Mouse (Mus musculus) hindbrain, embryonic 11.5 days (tissue): ENCODE data around the gene Per1. TPM values are rescaled to one million over a fixed set of nuclear protein-coding genes. Genes with fewer than 3 reads are reported as not detected.
"Not testable (repeated sequence)": the region's sequence is repeated elsewhere in the genome, so short reads cannot be mapped to it uniquely, and the experiment has no call there.

Source experiments
- ATAC-seq: fragments of 200-750 bp; cut with Nextera tagmentation; 2 replicates; pipeline ENCODE4 v1.8.0; 2017; ENCODE audit warnings: mild to moderate bottlenecking, moderate TSS enrichment, moderate library complexity; ENCODE audit not compliant: low FRiP score
- DNase-seq: peaks from one replicate; pipeline ENCODE4 v3.0.0-alpha.2; 2015; ENCODE audit warnings: low spot score
- H3K27ac ChIP-seq: fragments of 300-500 bp; sonication (generic); 2 replicates; pipeline ENCODE4 v1.5.1; 2014; ENCODE audit warnings: mild to moderate bottlenecking, low read depth, low read length
- H3K27me3 ChIP-seq: fragments of 300-500 bp; sonication (generic); 2 replicates; pipeline ENCODE4 v1.6.1; 2014; ENCODE audit warnings: mild to moderate bottlenecking, low read length, moderate library complexity, mixed read lengths; ENCODE audit not compliant: control insufficient read depth, insufficient read depth
- H3K36me3 ChIP-seq: fragments of 300-500 bp; sonication (generic); 2 replicates; pipeline ENCODE4 v1.6.1; 2014; ENCODE audit warnings: mild to moderate bottlenecking, low read length, moderate library complexity, mixed read lengths; ENCODE audit not compliant: control insufficient read depth, insufficient read depth
- H3K4me1 ChIP-seq: fragments of 300-500 bp; sonication (generic); replicated peaks from 2 replicates; pipeline ENCODE4 v1.6.1; 2014; ENCODE audit warnings: low read length, mixed read lengths; ENCODE audit not compliant: control insufficient read depth, insufficient read depth
- H3K4me2 ChIP-seq: fragments of 300-500 bp; sonication (generic); replicated peaks from 2 replicates; pipeline ENCODE4 v1.6.1; 2014; ENCODE audit warnings: mild to moderate bottlenecking, low read depth, low read length
- H3K4me3 ChIP-seq: fragments of 300-500 bp; sonication (generic); 2 replicates; pipeline ENCODE4 v1.5.1; 2014; ENCODE audit warnings: low read depth, low read length
- H3K9ac ChIP-seq: fragments of 300-500 bp; sonication (generic); 2 replicates; pipeline ENCODE4 v1.6.1; 2014; ENCODE audit warnings: low read depth, low read length
- H3K9me3 ChIP-seq: fragments of 300-500 bp; sonication (generic); 2 replicates; pipeline ENCODE4 v1.6.1; 2016; ENCODE audit warnings: low read length; ENCODE audit not compliant: control insufficient read depth
- WGBS: fragments of 180-500 bp; shearing (Covaris S2); extraction: QIAGEN DNeasy Blood & Tissue Kit; methylation state at CpG from one replicate; pipeline ENCODE4 v1.1.7; 2014; 5-methylcytosine and 5-hydroxymethylcytosine counted together
- polyA plus RNA-seq: library from polyadenylated mRNA; unstranded; fragments of >200 nt; fragmentation: Nextera tagmentation; extraction: Ambion mirVana; gene quantifications from 2 replicates; pipeline ENCODE4 v1.2.1, GENCODE M21; 2014

The Per1 gene
- polyA plus RNA-seq, 1 experiment from 2014 or later, result 7.4 TPM

DNA sequence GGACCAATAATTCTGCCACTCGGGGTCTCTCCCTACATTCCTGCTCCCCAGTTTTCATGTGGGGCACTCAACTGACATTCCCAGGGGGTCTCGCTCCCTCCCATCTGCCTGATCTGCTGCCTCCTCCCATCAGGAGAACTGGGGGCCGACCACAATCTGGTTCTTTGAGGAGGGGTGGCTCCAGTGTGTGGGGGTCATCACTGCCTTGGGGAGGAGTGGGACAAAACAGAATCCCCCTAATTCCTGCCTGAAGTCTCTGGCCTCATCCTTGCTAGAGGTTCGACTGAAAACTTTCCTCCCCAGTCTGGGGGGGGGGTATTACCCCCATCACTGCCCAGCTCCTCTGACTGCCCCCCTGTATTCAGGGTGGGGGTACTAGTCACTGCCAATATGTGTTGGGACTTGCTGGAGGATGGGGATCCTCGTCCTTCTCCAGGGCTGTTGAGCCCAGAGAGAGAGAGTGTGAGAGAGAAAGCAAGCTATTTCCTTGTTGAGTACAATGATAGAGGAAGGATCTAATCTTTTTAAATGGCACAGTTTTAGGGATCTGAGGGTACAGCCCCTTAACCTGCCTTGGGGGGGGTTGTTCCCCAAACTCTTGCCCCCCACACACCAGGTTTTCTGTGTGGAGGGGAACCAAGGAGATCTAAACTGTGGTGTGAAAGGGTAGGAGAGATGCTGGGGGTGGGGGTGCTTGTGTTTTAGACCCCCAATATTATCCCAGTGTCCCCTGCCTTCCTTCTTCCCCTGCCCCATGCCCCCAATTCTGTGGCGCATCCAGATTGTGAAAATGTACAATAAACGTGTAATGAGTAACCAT, 3.2 kb upstream of the Per1 start:
- no peak for ATAC-seq
- Histone ChIP-seq H3K4me3 (no peak overlapping the region), H3K4me2 (no peak overlapping the region), H3K9ac (no peak overlapping the region), H3K27ac (no peak overlapping the region), H3K9me3 (no peaks in the 10 kb centered on the region), H3K36me3 (0 out of 2 replicates have a peak, but pooled peaks cover 3% of the 10 kb centered on the region), H3K27me3 (no peaks in the 10 kb centered on the region), H3K4me1 (peaks cover 17% of the 10 kb centered on the region)
- 69% methylated on average over 7 of the region's 7 CpGs for WGBS
- DNase-seq, result no peak

DNA sequence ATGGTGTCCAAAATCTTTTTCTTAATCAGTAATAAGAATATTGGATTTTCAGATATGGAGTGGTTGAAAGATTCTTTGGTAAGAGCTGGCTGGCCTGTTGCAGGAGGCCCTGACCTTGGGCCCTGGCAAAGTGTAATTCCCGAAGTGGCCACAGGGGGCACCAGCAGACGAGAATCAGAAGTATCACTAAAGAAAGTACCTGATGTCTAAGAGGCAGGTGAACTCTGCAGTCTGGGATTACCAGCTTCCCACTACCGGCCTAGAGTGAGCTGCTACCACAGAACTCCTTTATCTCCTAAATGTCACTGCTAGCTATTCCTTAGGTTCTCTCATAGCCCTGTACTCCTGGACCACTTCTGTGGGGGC, 2.6 kb upstream of the Per1 start:
- Histone ChIP-seq H3K27me3 (no peaks in the 10 kb centered on the region), H3K4me3 (no peak overlapping the region), H3K27ac (no peak overlapping the region), H3K36me3 (0 out of 2 replicates have a peak, but pooled peaks cover 3% of the 10 kb centered on the region), H3K4me1 (peaks cover 22% of the 10 kb centered on the region), H3K9ac (no peak overlapping the region), H3K4me2 (no peak overlapping the region), H3K9me3 (no peaks in the 10 kb centered on the region)
- DNase-seq (peak; percentile 90), ATAC-seq (no peak)
- 0% methylated on average over 3 of the region's 3 CpGs for WGBS

DNA sequence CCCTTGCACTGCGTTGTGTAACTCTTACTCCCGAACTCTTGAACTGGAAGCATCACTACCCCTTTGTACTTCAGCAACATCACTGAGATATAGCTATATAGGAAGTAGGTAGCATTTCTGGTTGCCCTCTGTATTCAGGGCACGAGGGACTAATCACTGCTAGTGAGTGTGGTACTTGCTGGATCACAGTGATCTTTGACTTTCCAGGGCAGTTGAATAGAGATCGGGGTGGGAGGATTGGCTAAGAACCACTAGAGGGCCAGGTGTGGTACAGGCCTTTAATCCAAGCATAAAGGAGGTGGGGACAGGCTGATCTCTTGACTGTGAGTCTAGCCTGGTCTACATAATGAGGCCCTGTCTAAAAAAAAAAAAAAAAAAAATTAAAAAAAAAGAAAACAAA, 2.1 kb upstream of the Per1 start:
- Histone ChIP-seq H3K9me3 (no peaks in the 10 kb centered on the region), H3K9ac (no peak overlapping the region), H3K27me3 (no peaks in the 10 kb centered on the region), H3K27ac (no peak overlapping the region), H3K4me3 (no peak overlapping the region), H3K4me1 (peaks cover 24% of the 10 kb centered on the region), H3K36me3 (0 out of 2 replicates have a peak, but pooled peaks cover 3% of the 10 kb centered on the region), H3K4me2 (no peak overlapping the region)
- DNase-seq (no peak), ATAC-seq (no peak)
- 88% methylated on average over 4 of the region's 4 CpGs for WGBS

DNA sequence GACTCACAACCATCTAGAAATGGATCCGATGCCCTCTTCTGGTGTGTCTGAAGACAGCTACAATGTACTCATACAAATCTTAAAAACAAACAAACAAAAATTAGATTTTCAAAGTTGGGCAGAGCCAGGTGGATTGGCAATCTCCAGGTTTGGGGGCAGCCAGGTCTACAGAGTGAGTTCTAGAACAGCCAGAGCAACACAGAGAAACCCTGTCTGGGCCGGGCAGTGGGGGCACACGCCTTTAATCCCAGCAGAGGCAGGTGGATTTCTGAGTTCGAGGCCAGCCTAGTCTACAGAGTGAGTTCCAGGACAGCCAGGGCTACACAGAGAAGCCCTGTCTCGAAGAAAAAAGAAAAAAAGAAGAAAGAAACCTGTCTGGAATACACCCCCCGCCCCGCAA, 1.2 kb upstream of the Per1 start:
- not testable (repeated sequence) for ATAC-seq, DNase-seq, H3K4me3 ChIP-seq, H3K36me3 ChIP-seq, H3K9me3 ChIP-seq, H3K9ac ChIP-seq, H3K27ac ChIP-seq, H3K27me3 ChIP-seq, H3K4me2 ChIP-seq
- peaks cover 32% of the 10 kb centered on the region for H3K4me1 ChIP-seq
- 87% methylated on average over 7 of the region's 7 CpGs for WGBS

DNA sequence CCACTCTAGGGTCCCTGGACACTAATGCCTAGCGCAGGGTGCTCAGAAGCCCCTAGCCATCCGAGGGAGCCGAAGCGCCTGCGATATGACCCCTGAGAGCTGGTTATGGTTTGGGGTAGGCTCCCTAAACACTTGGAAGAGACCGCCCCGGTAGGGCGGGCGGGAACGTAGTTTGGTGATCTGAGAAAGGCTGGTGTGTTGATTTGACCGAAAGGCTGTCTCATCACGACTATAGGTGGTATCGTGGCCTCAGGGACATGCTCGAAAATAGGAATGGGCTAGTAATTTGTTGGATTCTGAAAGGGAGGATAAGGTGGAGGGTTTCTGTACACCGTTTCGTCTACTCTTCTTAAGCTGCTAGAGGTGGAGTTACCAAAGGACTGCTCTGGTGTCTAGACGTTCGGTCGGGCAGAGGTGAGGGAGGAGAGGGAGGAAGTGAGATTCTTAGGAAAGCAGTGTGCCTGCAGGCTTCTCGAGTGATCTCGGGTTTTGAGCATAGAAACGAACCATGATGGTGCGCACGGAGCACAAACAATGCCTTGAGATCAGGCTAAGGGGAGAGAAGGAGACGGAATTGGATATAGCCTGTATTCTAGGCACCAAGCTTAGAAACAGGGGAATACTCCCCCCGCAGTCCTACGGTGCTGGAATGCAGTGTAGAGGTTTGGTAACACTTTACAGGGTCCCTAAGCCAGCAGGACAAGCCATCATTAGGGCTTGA, 654 bp downstream of the Per1 start:
- H3K27me3 ChIP-seq, result no peaks in the 10 kb centered on the region
- peak overlapping the region; percentile 80 for H3K4me2 ChIP-seq
- peak overlapping the region; percentile 34 for H3K4me3 ChIP-seq
- H3K36me3 ChIP-seq, result 0 out of 2 replicates have a peak, but pooled peaks cover 3% of the 10 kb centered on the region
- H3K9me3 ChIP-seq, result no peaks in the 10 kb centered on the region
- DNase-seq (peak; percentile 35), ATAC-seq (no peak)
- H3K4me1 ChIP-seq, result peaks cover 32% of the 10 kb centered on the region
- H3K27ac ChIP-seq, result 0 out of 2 replicates have a peak overlapping the region, but pooled peaks have one; percentile 17
- H3K9ac ChIP-seq, result peak overlapping the region; percentile 31; the same call in 1 of the 2 replicates
- WGBS, result 6% methylated on average over 27 of the region's 27 CpGs

DNA sequence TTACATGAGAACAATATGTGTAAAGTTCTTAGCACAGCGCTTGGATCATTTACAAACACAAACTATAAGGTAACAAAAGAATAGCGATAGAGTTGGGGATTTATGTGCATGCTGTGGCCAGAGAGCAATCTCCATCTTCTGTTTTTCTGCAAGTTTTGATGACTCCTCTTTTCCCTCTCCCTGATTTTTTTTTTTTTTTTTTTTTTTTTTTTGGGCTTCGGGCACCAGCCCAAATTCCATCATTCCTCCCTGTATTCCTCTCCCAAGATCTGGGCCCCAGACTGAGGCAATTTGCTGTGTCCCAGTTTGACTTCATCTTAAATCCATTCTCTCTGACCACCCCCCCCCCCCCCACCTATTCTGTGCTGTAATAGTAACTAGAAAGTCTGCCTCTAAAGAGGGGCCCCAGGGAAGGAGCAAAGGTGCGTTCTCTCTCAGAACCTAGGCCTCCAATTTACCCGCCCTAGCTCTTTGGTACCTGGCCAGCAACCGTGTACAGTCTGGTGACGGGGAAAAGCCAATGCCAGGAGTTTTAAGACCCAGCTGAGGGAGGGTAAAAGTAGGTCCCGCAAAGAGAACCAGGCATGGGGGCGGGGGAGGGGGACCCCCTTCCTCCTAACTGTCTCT, 1.5 kb downstream of the Per1 start:
- H3K27ac ChIP-seq, result 0 out of 2 replicates have a peak overlapping the region, but pooled peaks have one; percentile 31
- no peak for DNase-seq
- WGBS, result 19% methylated on average over 9 of the region's 9 CpGs
- peak overlapping the region; percentile 35 for H3K9ac ChIP-seq
- 0 out of 2 replicates have a peak, but pooled peaks cover 3% of the 10 kb centered on the region for H3K36me3 ChIP-seq
- no peaks in the 10 kb centered on the region for H3K9me3 ChIP-seq
- H3K4me3 ChIP-seq, result peak overlapping the region; percentile 22; the same call in 1 of the 2 replicates
- peaks cover 32% of the 10 kb centered on the region for H3K4me1 ChIP-seq
- peak overlapping the region; percentile 80 for H3K4me2 ChIP-seq
- ATAC-seq, result no peak
- H3K27me3 ChIP-seq, result no peaks in the 10 kb centered on the region

DNA sequence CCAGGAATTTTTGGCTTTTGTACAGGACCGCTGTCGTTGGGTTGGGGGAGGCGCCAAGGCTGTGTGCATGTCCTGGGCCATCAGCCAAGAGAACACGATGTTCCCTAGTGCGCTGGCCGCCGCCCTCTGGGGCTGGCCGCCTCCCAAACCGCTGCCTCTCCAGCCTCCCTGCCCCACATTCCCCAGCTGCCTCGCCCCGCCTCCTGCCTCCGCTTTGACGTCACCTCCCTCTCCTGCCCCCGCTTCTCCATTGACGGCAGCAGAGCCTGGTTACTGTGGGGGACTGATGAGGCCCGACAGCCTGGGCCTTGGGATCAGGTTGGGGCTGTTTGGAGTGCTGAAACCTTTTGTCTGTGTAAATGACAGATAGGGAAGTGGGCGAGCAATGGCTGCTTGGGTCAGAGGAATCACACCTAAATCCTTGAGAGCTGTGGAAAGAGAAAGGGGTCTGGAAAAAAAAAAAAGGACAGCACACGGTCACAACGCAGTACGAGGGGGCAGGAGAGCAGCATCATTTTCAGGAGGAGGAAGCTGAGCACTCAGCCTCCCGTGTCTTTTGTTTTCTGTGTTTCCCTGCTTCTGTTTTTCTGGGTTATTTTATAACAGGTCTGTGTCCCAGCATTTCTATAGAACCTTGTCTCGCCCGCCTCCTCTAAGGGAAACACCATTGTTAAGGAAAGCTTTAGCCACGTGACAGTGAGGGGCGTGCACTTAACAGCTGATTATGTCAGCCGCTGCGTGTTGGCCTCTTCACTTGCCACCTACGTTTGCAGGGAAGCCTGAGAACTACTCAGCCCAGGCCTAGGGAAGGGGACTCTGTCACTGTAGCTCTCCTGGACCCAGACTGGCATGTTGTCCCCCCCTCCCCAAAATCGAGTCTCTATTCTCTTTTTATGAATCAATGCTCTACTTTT, 2.2 kb downstream of the Per1 start:
- H3K9ac ChIP-seq, result peak overlapping the region; percentile 35
- H3K4me2 ChIP-seq, result peak overlapping the region; percentile 45
- H3K27ac ChIP-seq, result peak overlapping the region; percentile 64
- peaks cover 32% of the 10 kb centered on the region for H3K4me1 ChIP-seq
- H3K27me3 ChIP-seq, result no peaks in the 10 kb centered on the region
- peak; percentile 81 for DNase-seq
- no peaks in the 10 kb centered on the region for H3K9me3 ChIP-seq
- 2% methylated on average over 29 of the region's 29 CpGs for WGBS
- 0 out of 2 replicates have a peak, but pooled peaks cover 3% of the 10 kb centered on the region for H3K36me3 ChIP-seq
- H3K4me3 ChIP-seq, result peak overlapping the region; percentile 22; the same call in 1 of the 2 replicates
- no peak for ATAC-seq
